Mouse (Mus musculus) liver, adult 10 weeks (tissue): Measurements from ENCODE around the gene Ift46. TPM values are rescaled to one million over a fixed set of nuclear protein-coding genes. Genes with fewer than 3 reads are reported as not detected.

ENCODE experiments used
- polyA plus RNA-seq: library from polyadenylated mRNA; stranded (reverse); fragments of 350-450 nt; fragmentation: Illumina TruSeq; extraction: RNeasy Lipid Tissue Mini Kit (QIAGEN cat#74804); gene quantifications from one replicate; pipeline ENCODE4 v1.2.3, GENCODE M21; 2014; ENCODE audit warnings: low read depth, low replicate concordance

Gene Ift46
- polyA plus RNA-seq = 22.3 TPM

GRCm38 (mm10) chr9:44767101-44768028 lies at the start of gene Ift46, which contains the start of gene Arcn1:
Gene Ift46, plus strand, starts transcription at chr9:44767908.
Gene Arcn1, minus strand, starts transcription at chr9:44767845.

DNA sequence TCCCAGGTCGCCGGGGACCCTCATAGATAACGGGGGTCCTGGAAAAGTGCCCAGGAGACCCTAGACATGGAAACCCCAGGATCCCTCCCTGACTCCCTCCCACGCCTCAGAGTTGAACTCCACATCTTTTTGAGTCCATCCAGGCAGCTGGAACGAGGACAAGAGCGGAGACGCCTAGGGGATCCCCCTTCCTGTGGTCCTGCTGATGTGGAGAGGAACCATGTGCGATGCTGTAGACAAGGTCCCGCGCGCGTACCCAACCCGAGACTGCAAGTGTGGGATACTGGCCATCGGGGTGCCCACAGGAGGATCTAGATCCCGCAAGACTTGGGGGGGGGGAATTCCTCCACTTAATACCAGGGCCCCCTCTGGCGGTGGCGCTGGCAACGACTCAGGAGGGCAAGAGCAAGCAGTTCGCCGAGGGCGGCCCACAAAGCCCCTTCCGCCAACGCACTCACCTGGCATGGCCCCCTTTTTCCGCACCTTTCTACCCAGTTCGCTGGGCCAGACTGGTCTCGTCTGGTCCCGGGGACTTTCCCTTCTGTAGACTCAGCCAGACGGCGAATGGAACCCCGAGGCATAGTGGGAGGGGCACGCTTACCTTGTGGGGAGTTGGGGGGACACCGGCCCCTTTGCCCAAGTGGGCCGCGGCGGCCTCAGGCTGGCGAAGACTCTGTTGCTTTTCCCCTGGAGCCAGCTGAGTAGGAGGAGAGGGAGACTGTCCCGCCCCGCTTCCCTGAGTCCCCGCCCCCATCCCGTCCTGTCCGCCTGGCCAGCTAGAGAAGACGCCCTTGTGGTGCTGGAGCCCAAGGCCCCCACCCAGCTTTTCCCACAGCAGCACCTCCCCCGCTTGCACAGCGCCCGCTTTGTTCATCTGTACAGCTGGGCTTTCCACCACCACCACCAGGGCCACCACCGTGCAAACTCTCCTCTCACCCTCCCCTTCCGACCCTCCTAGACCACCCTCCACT lies 32.9 kb upstream of the Ift46 start, which contains the start of gene Phldb1:
TSS of gene Phldb1 (minus strand) at position 675 of the 971 bp plus-strand sequence.

DNA sequence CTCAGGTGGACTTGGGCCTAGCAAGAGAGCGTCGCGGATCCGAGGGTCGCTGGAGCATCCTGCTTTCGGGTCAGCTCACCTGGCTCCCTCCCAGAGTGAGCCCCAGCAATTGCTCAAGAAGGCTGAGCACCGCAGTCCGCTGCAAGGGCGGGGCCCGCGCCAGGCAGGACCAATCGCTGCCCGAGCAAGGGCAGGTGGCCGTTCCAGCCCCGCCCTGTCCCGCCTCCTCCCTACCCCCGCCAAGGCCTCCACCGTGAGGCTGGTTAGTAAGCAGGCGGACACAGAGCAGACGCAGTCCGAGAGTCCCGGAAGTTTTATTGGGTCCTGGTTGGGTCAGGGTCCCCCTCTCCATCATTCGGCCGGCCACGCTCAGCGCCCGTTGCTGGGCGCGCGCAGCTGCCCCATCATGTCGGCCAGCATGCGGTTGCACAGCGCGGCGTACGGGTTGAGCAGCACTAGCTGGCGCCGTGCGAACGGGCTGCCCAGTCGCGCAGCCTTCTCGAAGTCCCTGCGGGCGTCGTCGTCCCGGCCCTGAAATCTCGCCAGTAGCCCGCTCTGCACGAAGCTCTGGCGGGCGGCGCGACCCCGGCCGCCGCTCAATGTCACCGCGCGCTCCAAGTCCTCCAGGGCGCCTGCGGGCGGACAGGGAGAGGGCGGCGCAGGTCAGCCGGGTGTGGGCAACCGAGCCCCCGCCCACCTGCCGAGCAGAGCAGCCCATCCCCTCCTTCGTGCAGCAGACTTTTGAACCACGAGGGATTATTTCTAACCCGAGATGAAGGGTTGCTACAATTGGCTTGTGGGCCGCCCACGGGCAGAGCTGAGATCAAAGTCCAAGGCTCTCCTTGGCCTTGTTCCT lies 31.6 kb downstream of the Ift46 start, which contains the start of gene Tmem25:
TSS of gene Tmem25 (minus strand) at position 206 of the 856 bp plus-strand sequence.

DNA sequence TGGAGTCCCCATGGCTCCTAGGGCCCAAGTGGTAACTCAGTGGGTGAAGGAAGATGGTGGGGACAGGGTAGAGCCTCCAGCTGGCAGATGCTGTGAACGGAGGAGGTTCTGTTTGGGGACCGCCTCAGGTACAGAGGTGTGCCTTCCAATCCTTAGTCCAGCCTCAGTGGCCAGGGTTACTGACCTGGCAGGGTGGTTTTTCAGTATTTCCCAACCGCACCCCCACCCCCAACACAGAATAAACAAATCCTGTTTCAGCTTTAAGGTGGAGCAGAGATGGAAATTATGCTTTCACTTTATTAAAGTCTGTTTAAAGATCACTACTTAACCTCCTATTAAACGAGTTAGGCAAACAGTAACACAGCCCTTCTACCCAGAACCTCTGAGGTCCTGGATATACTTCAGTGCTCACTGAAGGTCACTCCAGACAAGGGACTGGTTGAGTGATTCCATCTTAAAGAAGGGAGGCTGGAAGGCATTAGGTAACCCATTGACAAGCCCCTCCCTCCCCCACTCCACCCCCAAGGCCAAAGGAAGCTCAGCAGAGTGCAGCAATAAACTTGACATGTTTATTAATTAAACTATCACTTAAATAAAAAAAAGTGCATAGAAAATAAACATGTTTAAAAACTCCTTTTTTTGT lies 35.2 kb downstream of the Ift46 start, which contains the start of gene Ttc36:
TSS of gene Ttc36 (minus strand) at position 265 of the 643 bp plus-strand sequence.

Other genes starting within 250 kb of the Ift46 start
- 0.24 TPM for gene Cxcr5, start 206.0 kb upstream of the Ift46 start, polyA plus RNA-seq
- 60.4 TPM for gene Ddx6, start 163.0 kb upstream of the Ift46 start, polyA plus RNA-seq
- gene Treh, start 94.7 kb upstream of the Ift46 start, polyA plus RNA-seq = 0.37 TPM
- not detected for gene Phldb1, start 32.7 kb upstream of the Ift46 start, polyA plus RNA-seq
- 170 TPM for gene Arcn1, start 63 bp upstream of the Ift46 start, polyA plus RNA-seq
- gene Tmem25, start 31.4 kb downstream of the Ift46 start, polyA plus RNA-seq = 8.2 TPM
- gene Ttc36, start 35.2 kb downstream of the Ift46 start, polyA plus RNA-seq = 104 TPM
- 3.3 TPM for gene Kmt2a, start 113.4 kb downstream of the Ift46 start, polyA plus RNA-seq
- gene Atp5l, start 152.8 kb downstream of the Ift46 start, polyA plus RNA-seq = 492 TPM
- gene Ube4a, start 197.7 kb downstream of the Ift46 start, polyA plus RNA-seq = 56.6 TPM
- gene Cd3g, start 212.5 kb downstream of the Ift46 start, polyA plus RNA-seq = 1.4 TPM
- gene Cd3d, start 213.9 kb downstream of the Ift46 start, polyA plus RNA-seq = 0.24 TPM
- 0.58 TPM for gene Cd3e, start 241.7 kb downstream of the Ift46 start, polyA plus RNA-seq